Mouse (Mus musculus): ENCODE measurements around the gene Ptms. TPM values are rescaled to one million over a fixed set of nuclear protein-coding genes. Genes with fewer than 3 reads are reported as not detected.
A peak's percentile ranks its signal among the peaks of the same experiment; 100 is the strongest.
"Not testable (repeated sequence)": the region's sequence is repeated elsewhere in the genome, so short reads cannot be mapped to it uniquely, and the experiment has no call there.

The Ptms gene
- total RNA-seq, 2 experiments from 2014 or later, result 135 to 139 TPM

DNA sequence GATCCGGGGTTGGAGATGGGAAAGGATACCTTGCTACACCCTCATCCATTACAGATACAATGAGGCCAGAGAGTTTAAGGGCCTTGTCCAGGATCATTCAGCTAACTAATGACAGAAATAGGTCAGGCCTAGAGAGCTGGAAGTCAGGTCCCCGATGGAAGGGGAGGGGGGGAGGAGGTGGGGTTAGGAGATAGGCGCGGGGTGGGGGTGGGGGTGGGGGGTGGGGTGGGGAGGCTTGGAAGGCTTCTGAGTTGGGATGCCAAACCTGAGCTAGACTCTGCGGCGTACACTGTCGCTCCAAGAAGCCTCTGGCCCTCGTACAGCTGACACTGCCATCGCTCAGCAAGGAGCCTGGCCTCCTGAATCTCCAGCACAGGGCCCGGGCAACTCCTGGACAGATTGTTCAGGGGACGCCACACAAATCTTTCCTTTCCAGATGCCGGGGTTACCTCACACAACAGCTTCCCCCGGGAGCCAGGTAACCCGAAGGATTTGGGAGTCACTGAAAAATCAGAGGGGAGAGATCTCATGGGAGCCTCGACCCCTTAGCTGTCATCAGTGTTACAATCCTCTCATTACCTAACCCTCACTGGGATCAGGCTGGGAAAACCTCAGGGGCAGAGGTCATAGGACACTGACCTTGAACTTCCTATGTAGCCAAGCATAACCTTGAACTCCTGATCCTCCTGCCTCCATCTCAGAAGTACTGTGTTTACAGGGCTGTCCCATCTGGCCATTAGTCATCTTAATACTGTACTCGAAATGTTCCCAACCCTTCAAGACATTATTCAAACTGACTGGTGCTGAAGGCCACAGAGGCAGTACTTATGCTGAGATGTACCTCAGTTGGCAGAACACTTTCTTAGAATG, 14.7 kb downstream of the Ptms start:
- DNase-seq, result no peak

DNA sequence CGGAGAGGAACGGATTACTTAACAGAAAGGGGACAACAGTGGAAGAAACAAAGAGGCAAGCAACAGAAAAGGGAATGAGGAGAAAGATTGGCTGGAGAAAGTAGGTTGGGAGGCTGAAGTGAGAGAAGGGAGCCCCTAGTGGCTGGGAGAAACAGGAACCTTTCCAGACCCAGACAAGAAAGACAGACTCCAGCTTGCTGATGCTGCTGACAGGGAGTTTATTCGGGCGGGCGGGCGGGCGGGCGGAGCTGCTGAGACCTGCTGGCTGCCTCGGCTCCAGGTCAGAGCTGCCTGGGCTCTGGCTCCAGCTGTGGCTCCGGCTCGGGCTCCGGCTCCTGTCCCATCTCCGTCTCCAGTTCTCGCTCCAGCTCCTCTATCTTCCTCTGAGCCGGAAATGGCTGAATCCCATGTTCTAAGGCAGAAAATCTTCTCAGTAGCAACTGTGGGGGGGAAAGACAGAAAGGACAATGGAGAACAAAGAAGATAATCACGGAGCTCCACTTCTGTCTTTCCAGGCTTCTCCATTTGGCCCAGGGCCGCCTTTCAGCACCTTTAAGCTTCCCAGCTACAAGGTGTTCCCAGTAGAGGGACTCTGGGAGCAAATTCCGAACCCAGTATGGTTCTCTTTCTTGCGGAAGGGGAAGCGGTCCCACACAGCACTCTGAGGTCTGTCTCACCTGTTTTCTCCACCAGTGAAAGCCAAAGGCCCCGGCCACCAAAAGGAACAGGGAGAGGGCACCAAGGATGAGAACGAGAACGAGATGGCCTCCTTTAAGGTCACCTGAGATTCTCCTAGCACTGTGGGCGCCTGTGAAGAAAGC, 15.5 kb downstream of the Ptms start:
- peak; percentile 83 to 90 for DNase-seq

DNA sequence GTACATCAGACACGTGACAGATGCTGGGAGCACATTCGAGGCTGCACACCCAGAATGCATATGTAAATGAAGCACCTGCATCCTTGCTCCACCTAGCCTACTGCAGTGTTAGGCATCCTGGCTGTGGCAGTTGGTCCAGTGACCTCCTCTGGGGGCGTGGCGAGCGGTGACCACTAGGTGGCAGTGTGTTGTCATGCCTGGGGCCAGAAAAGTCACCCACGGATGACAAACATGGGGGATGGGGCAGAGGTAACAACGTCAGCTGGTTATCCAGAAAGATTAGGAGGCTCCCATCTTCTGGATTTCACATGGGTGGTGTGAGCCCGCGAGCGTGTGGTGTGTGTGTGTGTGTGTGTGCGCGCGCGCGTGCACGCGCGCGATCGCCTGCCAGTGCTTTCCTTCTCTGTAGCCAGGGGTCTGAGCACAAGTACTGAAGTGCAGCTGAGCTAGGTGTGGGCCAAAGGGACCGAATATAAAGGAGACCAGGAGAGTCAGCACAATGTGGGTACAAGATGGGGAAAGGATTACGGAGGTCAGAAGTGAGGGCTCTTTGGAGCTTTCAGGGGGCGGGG, 16.2 kb downstream of the Ptms start:
- peak; percentile 95 to 99 for DNase-seq

DNA sequence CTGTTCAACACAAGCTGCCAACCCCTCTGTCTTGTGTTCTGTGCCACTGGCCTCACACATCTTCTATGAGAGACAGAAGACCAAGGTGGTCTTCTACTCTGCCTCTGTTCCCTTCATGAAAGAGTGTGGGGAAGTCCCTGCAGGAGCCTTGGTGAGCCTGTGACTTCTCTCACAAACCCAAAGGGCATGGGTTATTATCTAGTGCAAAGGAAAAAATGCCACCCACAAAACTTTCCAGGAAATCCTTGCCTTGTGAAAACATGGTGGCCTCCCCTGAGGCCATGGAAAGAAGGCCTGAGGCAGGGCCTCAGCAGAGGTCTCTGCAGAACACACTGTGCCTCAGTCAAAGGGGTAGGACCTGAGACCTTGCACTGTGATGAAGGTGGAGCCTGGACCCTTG, 18.1 kb downstream of the Ptms start:
- DNase-seq, result no peak

DNA sequence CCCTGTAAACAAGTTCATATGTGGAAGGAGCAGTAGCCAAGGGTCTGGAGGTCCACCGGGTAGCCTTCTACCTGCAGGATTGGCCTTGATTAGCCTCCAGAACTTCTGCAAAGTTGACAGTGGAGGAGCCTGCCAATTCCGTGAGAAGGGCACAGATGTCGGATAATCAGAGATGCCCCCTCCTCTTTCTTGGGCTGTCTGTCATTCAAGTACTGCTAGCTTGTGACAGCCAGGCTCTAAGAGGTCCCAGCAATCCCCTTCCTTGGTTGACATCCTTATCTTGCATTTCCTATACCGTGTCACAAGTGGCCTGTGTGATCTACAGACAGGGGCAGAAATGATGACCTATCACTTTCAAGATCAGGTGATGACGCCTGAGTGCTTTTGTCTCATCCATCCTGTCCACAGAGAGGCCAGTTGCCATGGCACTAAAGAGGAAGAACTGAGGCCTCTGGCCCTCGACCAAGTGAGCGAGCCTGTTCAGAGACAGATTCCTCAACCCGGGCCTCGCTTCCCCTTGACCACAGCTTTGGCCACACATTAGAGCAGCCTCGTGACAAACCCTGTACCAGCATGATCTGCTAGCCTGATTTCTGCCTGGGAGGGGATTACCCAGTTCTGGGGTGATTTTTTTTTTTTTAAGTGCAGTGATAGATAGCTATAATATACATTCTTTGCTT, 19.0 kb downstream of the Ptms start:
- DNase-seq, result peak in 1 of 2 experiments; percentile 72

DNA sequence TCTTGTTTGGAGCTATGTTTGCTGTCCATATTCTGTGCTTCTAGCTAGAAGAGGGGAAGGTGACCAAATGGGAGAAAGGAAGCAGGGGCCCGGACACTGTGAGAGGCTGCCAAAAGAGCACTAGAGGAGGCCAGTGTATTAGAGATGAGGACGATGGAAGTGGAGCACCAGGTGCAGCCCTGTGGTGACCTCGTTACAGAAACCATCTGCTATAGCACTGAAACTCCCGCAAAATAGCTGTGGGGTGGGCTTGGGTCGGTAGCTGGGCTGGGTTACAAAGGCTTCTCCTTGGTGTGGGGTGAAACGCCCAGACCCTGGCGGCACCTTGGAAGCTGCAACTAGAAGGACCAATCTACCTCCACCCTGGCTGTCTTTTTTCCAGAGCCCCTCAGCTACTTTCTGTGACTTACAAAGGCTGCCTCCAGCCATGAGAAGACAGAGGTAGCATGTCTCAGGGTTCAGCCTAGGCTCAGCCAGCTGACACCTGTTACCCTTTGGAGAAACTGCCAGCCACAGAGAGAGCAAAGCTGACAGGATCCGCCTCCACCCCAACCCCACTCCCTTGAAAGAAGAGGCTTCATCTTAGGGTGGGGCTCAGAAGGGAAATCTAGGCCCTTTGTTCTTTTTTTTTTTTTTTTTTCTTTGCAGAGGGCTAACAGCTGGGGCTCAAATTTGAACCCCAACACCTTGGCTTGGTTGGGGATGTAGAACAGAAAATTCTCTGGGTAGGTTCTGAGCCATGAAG, 19.7 kb downstream of the Ptms start:
- DNase-seq, result no peak

DNA sequence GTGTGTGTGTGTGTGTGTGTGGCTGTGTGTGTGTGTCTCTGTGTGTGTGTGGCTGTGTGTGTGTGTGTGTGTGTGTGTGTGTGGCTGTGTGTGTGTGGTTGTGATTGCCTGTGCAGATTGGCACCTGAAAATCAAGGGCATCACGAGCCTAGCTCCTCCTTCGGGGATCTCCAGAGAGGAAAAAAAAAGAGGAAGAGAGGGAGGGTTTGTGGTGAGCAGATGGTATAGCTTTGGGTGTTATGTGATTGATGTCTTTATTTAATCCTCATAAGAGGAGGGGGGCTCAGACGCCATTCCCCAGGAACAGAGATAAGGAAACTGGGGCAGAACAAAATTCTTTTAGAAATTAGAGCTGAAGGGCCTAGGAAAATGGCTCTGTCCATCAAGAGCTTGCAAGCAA, 21.5 kb downstream of the Ptms start:
- DNase-seq, result no peak

DNA sequence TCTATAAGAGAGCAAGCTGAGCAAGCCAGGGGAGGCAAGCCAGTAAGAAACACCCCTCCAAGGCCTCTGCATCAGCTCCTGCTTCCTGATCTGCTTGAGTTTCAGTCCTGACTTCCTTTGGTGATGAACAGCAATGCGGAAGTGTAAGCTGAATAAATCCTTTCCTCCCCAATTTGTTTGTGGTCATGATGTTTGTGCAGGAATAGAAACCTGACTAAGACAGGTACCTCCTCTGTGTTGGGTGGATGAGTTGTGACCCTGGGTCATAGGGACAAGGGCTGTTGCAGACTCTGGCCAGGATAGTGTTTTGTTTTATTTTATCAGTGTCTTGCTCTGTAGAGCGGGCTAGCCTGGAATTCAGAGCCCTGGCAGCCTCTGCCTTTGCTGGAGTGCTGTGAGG, 25.8 kb downstream of the Ptms start:
- not testable (repeated sequence) for DNase-seq

DNA sequence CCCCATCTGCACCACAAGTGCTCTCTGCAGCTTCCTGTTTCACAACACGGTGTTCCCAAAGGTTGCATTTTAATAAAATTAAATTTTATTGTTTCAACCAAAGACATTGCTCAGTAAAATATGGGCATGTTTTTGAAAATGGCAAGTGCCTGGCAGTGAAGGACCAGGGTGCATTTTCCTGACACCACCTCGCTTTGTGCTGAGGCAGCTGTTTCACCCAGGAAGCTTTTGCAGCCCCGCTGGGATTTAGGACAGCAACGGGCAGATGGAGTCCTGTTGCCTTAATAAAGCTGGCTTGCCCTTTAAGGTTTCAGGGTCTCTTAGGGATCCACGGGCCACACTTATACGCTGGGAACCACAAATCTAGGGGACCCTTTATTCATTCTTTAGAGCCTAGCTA, 28.9 kb downstream of the Ptms start:
- no peak for DNase-seq

DNA sequence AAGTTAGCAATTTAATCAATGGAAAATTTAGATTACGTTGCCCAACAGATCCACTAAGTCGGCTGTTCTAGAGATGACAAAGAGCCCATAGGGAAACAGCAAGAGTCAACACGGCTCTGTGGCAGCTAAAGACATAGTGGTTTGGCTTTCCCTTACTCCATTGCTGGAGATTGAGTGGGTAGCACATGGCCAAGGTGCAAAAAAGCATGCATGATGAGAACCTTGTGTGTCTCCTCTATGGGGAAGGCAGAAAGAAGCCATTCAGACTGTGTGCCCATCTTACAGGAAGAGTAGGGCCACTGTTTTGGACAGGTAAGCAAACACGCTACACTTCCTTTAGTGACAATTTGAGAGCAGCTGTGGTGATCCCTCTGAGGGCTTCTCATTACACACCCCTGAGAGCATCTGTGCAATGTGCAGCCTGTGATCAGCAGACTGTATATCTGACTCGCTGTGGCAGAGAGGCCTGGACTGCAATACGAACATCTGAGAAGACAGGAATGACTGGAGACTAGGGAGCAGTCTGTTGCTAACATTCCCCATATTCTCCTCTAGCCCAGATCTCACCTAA, 31.3 kb downstream of the Ptms start:
- DNase-seq, result no peak

DNA sequence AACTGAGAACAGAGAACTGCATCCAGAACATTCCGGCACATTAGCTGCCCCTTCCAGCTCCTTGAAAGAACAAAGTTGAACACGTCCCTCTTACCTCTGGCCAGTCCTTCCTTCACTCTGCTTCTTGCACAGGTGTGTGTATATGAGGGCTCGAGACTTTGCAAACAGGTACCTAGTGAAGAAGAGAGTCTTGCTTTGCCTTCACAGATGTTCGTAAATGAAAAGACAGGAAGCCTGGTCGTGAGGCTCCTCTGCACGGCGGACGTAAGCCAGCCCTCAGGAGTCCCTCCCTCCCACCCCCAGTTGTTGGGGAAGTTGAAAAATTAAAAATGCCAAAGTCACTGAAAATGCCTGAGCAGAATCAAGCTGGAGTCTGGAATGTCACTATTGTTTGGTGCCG, 31.9 kb downstream of the Ptms start, which contains the start of gene Cd4:
TSS of gene Cd4 (minus strand) at position 236 of the 400 bp plus-strand sequence.
- DNase-seq, result no peak

DNA sequence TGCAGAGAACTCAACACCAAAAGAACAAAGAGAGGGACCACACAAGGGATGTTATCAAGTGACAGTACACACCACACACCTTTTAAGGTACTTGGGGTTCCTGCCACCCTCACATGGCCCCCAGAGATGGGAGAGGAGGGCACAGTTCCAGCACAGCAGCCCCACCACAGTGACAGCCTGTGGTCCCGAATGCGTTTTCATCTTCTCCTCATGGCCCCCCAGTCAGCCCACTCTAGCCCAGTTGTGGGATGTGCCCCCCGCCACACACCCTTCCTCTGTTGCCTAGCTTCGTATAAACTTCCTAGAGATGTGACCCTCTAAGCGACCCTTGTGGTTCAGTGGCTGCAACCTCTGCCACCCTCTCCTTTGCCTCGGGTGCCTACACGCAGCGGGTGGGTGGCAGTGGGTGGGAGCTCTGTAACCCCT, 33.9 kb downstream of the Ptms start:
- DNase-seq, result no peak

DNA sequence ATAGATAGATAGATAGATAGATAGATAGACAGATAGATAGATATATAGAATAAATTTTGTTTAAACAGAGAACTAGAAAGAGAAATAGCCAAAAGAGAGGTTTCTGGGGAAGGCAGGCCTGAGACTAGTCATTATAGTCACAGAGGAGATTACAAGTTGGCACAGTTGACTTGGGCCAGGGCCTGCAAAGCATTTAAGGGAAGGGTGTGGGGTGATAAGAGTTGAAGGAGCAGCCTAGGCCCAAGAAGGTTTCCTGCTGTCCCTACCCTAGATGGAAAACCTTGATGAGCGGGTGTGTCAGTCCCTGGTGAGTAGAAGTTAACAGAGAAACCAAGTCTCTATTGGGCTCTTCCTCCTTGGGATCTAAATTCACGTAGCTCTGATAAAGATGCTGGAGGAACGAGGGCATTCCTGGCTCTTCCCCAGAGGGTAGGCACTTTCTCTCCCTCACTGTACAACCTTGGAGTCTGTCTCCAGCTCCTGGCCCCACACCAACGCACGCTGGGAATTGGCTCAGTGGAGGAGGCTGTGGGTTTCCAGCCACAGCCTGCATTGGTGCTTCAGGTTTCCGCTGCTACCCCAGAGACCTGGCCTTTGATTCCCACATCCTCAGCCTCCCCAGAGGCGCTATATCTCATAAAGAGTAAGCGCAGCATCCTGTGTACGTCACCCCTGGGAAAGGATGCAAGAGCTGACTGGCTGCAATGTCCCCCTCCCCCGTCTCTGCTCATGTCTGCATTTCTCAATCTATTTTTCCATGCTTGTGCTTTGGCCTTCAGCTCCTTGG, 35.0 kb downstream of the Ptms start:
- peak; percentile 30 to 57 for DNase-seq

DNA sequence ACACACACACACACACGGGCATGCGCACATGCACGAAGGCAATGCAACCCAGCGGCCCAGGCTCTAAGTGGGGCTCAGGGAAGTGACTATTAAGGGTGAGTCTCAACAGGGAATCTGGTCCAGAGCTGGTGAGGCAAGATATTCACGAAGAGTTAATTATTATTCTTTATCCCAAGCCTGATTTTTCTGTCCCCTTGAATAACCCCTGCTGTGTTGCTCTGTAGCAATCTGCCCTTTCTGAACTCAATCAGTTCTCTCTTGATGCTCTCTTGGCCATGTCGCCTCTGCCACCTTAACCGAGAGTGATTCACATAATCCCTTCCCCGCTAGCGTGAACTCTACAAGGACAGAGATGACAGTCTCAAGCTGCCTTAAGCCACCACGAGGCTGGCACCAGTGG, 36.6 kb downstream of the Ptms start:
- no peak for DNase-seq

DNA sequence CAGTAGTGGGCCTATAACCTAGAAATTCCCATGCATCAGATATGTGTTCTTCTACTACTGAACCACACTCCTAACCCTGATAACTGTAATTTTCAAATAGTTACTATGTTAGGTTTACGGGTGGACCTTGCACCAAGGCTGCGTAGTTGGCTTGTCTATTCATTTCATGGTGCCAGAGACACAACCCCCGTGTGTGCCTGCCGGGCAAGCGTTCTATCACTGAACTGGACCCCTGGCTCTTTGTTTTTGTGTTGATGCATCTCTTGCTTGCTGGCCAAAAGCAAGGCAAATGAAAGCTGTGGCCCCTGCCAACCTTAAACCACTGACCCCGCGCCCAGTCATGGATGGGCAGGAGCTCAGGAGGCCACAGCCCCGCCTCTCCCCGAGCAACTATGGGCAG, 38.1 kb downstream of the Ptms start:
- DNase-seq, result no peak

DNA sequence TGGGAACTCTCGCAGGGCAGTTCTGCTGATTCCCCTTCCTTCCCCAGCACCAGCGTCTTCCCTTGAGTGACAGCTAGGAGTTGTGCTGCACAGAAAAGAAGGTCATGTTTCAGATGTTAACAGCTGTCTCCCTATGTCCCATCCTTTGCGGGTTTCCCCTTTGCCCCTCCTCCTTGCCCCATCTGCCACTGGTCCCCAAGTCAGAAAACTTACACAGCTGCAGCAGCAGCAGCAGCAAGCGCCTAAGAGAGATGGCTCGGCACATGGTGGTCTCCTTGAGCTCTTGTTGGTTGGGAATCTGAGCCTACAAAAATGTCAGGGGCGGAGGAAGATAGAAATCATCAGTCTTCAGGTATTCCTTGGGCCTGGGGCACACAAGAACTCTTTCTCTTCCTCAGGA, 40.5 kb downstream of the Ptms start:
- no peak for DNase-seq

DNA sequence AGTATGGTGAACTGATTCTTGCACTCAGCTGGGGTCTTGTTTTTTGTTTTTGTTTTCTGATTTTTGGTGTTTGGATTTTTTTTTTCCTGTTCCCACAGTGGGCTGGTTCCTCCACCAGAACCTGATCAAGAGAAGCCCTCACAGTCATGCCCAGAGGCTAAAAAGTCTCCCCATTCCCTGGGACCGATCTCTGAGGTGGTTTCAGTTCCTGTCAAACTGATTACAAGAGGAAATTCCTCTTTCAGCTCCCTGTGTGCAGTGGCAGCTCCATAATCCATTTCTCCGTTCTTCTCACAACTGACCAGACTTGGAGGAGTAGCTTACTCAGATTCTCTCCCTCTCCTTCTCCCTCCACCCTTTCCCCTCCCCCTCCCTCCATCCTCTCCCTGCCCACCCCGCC, 45.6 kb downstream of the Ptms start:
- DNase-seq, result no peak

DNA sequence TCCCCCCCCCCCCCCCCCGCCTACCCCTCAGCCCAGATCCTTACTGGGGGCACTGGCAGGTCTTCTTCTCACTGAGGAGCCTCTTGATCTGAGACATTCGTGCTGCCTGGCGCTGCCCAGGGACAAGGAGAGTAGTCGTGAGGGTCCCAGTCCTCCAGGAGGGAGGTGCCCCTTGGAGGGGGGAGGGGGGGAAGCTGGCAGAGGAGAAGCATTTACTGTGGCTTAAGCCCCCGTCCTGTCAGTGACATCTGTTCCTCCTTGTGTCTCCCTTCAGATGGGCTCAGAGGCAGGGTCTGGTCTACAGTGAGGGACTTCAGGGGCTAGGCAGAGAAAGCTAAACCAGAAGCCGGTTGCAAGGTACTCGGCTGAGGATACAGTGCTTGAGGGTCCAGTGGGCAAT, 53.3 kb downstream of the Ptms start:
- DNase-seq, result no peak

DNA sequence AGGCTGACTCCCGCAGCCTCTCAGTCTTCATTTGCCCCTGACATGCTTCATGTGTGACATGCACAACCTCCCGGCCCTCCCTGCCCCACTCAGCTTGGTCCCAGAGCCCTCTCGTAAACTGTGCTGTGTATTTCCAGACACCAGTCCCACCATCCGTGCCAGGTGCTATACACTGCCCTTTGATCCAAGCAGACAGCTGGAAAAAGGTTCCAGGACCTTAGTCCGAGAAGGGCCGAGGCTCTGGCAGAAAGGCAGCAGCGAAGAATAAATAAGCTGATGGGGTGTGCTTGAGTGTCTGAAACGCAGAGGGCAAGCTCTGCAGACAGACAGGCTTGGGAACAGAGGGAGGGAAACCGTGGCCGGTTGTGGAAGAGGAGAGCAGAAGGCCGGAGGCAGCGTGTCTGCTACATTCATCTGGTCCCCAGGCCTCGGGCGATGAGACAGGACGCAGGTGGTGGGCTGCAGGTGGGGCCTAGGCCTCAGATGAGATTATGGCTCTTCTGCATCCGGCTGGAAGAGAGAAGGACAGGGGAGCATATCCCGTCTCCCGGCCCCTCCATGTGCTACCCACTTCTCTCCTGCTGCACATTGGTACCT, 54.0 kb downstream of the Ptms start:
- DNase-seq, result no peak

All from heart, adult 18-20 months (tissue).